Mouse (Mus musculus): ENCODE results near the gene Ssr2. TPM values are rescaled to one million over a fixed set of nuclear protein-coding genes. Genes with fewer than 3 reads are reported as not detected.
"Not testable (repeated sequence)": the region's sequence is repeated elsewhere in the genome, so short reads cannot be mapped to it uniquely, and the experiment has no call there.

Ssr2 gene
- polyA plus RNA-seq, 1 experiment from 2014 or later: 184 TPM

- H3K4me2 ChIP-seq (ENCODE audit: low read depth, low read length): no peak overlapping the region
- H3K27ac ChIP-seq (replicated peaks; ENCODE audit: low read depth, low read length): peak overlapping the region; percentile 41; the same call in 1 of the 2 replicates
- H3K27me3 ChIP-seq (ENCODE audit: control insufficient read depth, insufficient read depth, low read length): no peaks in the 10 kb centered on the region
- no peak overlapping the region for H3K9ac ChIP-seq (replicated peaks; ENCODE audit: low read length)
- ATAC-seq (replicated peaks; ENCODE audit: insufficient number of reproducible peaks, low FRiP score, low TSS enrichment, low read depth) (no peak), DNase-seq (ENCODE audit: low spot score) (peak; percentile 52)
- no peaks in the 10 kb centered on the region for H3K4me1 ChIP-seq (ENCODE audit: control insufficient read depth, insufficient read depth, low read length)
- H3K36me3 ChIP-seq (replicated peaks; ENCODE audit: control insufficient read depth, insufficient read depth, low read depth, low read length): peaks cover 11% of the 10 kb centered on the region
- WGBS: 16% methylated on average over 5 of the region's 5 CpGs
- no peak overlapping the region for H3K4me3 ChIP-seq (ENCODE audit: low read depth, low read length)
- H3K9me3 ChIP-seq (replicated peaks; ENCODE audit: control insufficient read depth, low read length): no peaks in the 10 kb centered on the region
These were observed 14.6 kb downstream of the Ssr2 start for GRCm38 (mm10) chr3:88590246-88590645.

- Histone ChIP-seq H3K9ac (replicated peaks; ENCODE audit: low read length) (no peak overlapping the region), H3K4me3 (ENCODE audit: low read depth, low read length) (no peak overlapping the region), H3K4me2 (ENCODE audit: low read depth, low read length) (no peak overlapping the region), H3K9me3 (replicated peaks; ENCODE audit: control insufficient read depth, low read length) (no peaks in the 10 kb centered on the region), H3K4me1 (ENCODE audit: control insufficient read depth, insufficient read depth, low read length) (no peaks in the 10 kb centered on the region), H3K36me3 (replicated peaks; ENCODE audit: control insufficient read depth, insufficient read depth, low read depth, low read length) (peaks cover 11% of the 10 kb centered on the region), H3K27me3 (ENCODE audit: control insufficient read depth, insufficient read depth, low read length) (no peaks in the 10 kb centered on the region), H3K27ac (replicated peaks; ENCODE audit: low read depth, low read length) (peak overlapping the region; percentile 41; the same call in 1 of the 2 replicates)
- WGBS: 52% methylated on average over 3 of the region's 3 CpGs
- no peak for DNase-seq (ENCODE audit: low spot score)
- peak; percentile 51 for ATAC-seq (replicated peaks; ENCODE audit: insufficient number of reproducible peaks, low FRiP score, low TSS enrichment, low read depth)
These were observed 15.4 kb downstream of the Ssr2 start for GRCm38 (mm10) chr3:88591044-88591443.

GRCm38 (mm10) chr3:88591950-88592731 lies 16.5 kb downstream of the Ssr2 start:
- DNase-seq (ENCODE audit: low spot score) (peak; percentile 91), ATAC-seq (replicated peaks; ENCODE audit: insufficient number of reproducible peaks, low FRiP score, low TSS enrichment, low read depth) (no peak)
- Histone ChIP-seq H3K36me3 (replicated peaks; ENCODE audit: control insufficient read depth, insufficient read depth, low read depth, low read length) (peaks cover 7% of the 10 kb centered on the region), H3K27ac (replicated peaks; ENCODE audit: low read depth, low read length) (no peak overlapping the region), H3K9me3 (replicated peaks; ENCODE audit: control insufficient read depth, low read length) (no peaks in the 10 kb centered on the region), H3K4me1 (ENCODE audit: control insufficient read depth, insufficient read depth, low read length) (no peaks in the 10 kb centered on the region), H3K4me2 (ENCODE audit: low read depth, low read length) (no peak overlapping the region), H3K9ac (replicated peaks; ENCODE audit: low read length) (no peak overlapping the region), H3K4me3 (ENCODE audit: low read depth, low read length) (no peak overlapping the region), H3K27me3 (ENCODE audit: control insufficient read depth, insufficient read depth, low read length) (no peaks in the 10 kb centered on the region)
- WGBS: 34% methylated on average over 9 of the region's 9 CpGs

- Histone ChIP-seq H3K36me3 (replicated peaks; ENCODE audit: control insufficient read depth, insufficient read depth, low read depth, low read length) (peaks cover under 1% of the 10 kb centered on the region; the same call in 1 of the 2 replicates), H3K4me1 (ENCODE audit: control insufficient read depth, insufficient read depth, low read length) (no peaks in the 10 kb centered on the region), H3K4me2 (ENCODE audit: low read depth, low read length) (no peak overlapping the region), H3K9me3 (replicated peaks; ENCODE audit: control insufficient read depth, low read length) (no peaks in the 10 kb centered on the region), H3K27me3 (ENCODE audit: control insufficient read depth, insufficient read depth, low read length) (no peaks in the 10 kb centered on the region), H3K4me3 (ENCODE audit: low read depth, low read length) (no peak overlapping the region), H3K9ac (replicated peaks; ENCODE audit: low read length) (no peak overlapping the region), H3K27ac (replicated peaks; ENCODE audit: low read depth, low read length) (no peak overlapping the region)
- DNase-seq (ENCODE audit: low spot score): no peak
- no peak for ATAC-seq (replicated peaks; ENCODE audit: insufficient number of reproducible peaks, low FRiP score, low TSS enrichment, low read depth)
- WGBS: 66% methylated on average over 10 of the region's 10 CpGs
These were observed 17.4 kb downstream of the Ssr2 start for GRCm38 (mm10) chr3:88592942-88593576.

GRCm38 (mm10) chr3:88593893-88594580 lies 18.4 kb downstream of the Ssr2 start:
- no peak for ATAC-seq (replicated peaks; ENCODE audit: insufficient number of reproducible peaks, low FRiP score, low TSS enrichment, low read depth)
- Histone ChIP-seq H3K9me3 (replicated peaks; ENCODE audit: control insufficient read depth, low read length) (no peaks in the 10 kb centered on the region), H3K4me3 (ENCODE audit: low read depth, low read length) (no peak overlapping the region), H3K27me3 (ENCODE audit: control insufficient read depth, insufficient read depth, low read length) (no peaks in the 10 kb centered on the region), H3K4me1 (ENCODE audit: control insufficient read depth, insufficient read depth, low read length) (no peaks in the 10 kb centered on the region), H3K9ac (replicated peaks; ENCODE audit: low read length) (no peak overlapping the region), H3K36me3 (replicated peaks; ENCODE audit: control insufficient read depth, insufficient read depth, low read depth, low read length) (no peaks in the 10 kb centered on the region), H3K4me2 (ENCODE audit: low read depth, low read length) (no peak overlapping the region), H3K27ac (replicated peaks; ENCODE audit: low read depth, low read length) (no peak overlapping the region)
- DNase-seq (ENCODE audit: low spot score): no peak
- WGBS: 71% methylated on average over 10 of the region's 10 CpGs

- H3K27ac ChIP-seq (replicated peaks; ENCODE audit: low read depth, low read length); ATAC-seq (replicated peaks; ENCODE audit: insufficient number of reproducible peaks, low FRiP score, low TSS enrichment, low read depth); H3K36me3 ChIP-seq (replicated peaks; ENCODE audit: control insufficient read depth, insufficient read depth, low read depth, low read length); H3K4me3 ChIP-seq (ENCODE audit: low read depth, low read length); H3K4me1 ChIP-seq (ENCODE audit: control insufficient read depth, insufficient read depth, low read length); H3K4me2 ChIP-seq (ENCODE audit: low read depth, low read length); H3K27me3 ChIP-seq (ENCODE audit: control insufficient read depth, insufficient read depth, low read length); DNase-seq (ENCODE audit: low spot score); H3K9me3 ChIP-seq (replicated peaks; ENCODE audit: control insufficient read depth, low read length); H3K9ac ChIP-seq (replicated peaks; ENCODE audit: low read length): not testable (repeated sequence)
- 85% methylated on average over 4 of the region's 4 CpGs for WGBS
These were observed 20.9 kb downstream of the Ssr2 start for GRCm38 (mm10) chr3:88596547-88596946.

- H3K36me3 ChIP-seq (replicated peaks; ENCODE audit: control insufficient read depth, insufficient read depth, low read depth, low read length): no peaks in the 10 kb centered on the region
- H3K9ac ChIP-seq (replicated peaks; ENCODE audit: low read length): no peak overlapping the region
- WGBS: 80% methylated on average over 4 of the region's 4 CpGs
- H3K9me3 ChIP-seq (replicated peaks; ENCODE audit: control insufficient read depth, low read length): no peaks in the 10 kb centered on the region
- H3K4me3 ChIP-seq (ENCODE audit: low read depth, low read length): no peak overlapping the region
- H3K27me3 ChIP-seq (ENCODE audit: control insufficient read depth, insufficient read depth, low read length): no peaks in the 10 kb centered on the region
- ATAC-seq (replicated peaks; ENCODE audit: insufficient number of reproducible peaks, low FRiP score, low TSS enrichment, low read depth) (no peak), DNase-seq (ENCODE audit: low spot score) (no peak)
- H3K27ac ChIP-seq (replicated peaks; ENCODE audit: low read depth, low read length): no peak overlapping the region
- H3K4me1 ChIP-seq (ENCODE audit: control insufficient read depth, insufficient read depth, low read length): no peaks in the 10 kb centered on the region
- no peak overlapping the region for H3K4me2 ChIP-seq (ENCODE audit: low read depth, low read length)
These were observed 26.8 kb downstream of the Ssr2 start for GRCm38 (mm10) chr3:88602466-88602865.
